In genomic region chr3:149342511-149342910, GRCm38 (mm10) we compare ENCODE assay signal across 12 mouse cellular contexts.
"Had no signal": no experiment of that assay in that cellular context is flagged by ENCODE, and none has a peak within 500 bp of the region (broad histone marks: within the 10 kb centered on the region; RNA-seq: fewer than 3 reads in every experiment).

No protein-coding gene starts in this region.

- H3K27ac ChIP-seq: kidney, postnatal 0 days; limb, embryonic 13.5 days; liver, embryonic 14.5 days; midbrain, embryonic 12.5 days; neural tube, embryonic 13.5 days; stomach, postnatal 0 days had no signal

- H3K4me3 ChIP-seq: limb, embryonic 13.5 days; midbrain, embryonic 12.5 days; neural tube, embryonic 13.5 days had no signal

- H3K4me2 ChIP-seq: limb, embryonic 13.5 days; midbrain, embryonic 12.5 days; neural tube, embryonic 13.5 days had no signal

- H3K4me1 ChIP-seq: midbrain, embryonic 12.5 days had no signal

- H3K36me3 ChIP-seq: limb, embryonic 13.5 days; midbrain, embryonic 12.5 days; neural tube, embryonic 13.5 days had no signal

- H3K27me3 ChIP-seq: limb, embryonic 13.5 days; neural tube, embryonic 13.5 days had no signal

- DNase-seq: kidney, adult 9 months; kidney, postnatal 36 days; left cerebral cortex, postnatal 4 days; lung, adult 18-20 months; right cerebral cortex, adult 18-20 months had no signal

- ATAC-seq: midbrain, embryonic 16.5 days had no signal

- H3K9ac ChIP-seq: limb, embryonic 13.5 days; liver, embryonic 14.5 days; midbrain, embryonic 12.5 days; neural tube, embryonic 13.5 days had no signal

- H3K9me3 ChIP-seq: limb, embryonic 13.5 days; midbrain, embryonic 12.5 days; neural tube, embryonic 13.5 days had no signal
